Mouse (Mus musculus) olfactory bulb, adult 2 months (tissue): ENCODE results near the gene Rap1a.

Source experiments
- CTCF ChIP-seq: fragments of 200-500 bp; IDR thresholded peaks from 2 replicates; pipeline ENCODE4 v1.5.1; 2012; ENCODE audit warnings: low read depth, mild to moderate bottlenecking, low read length, moderate library complexity; ENCODE audit not compliant: insufficient read depth
- POLR2A ChIP-seq: fragments of 200-500 bp; IDR thresholded peaks from 2 replicates; pipeline ENCODE4 v1.6.1; 2012; ENCODE audit warnings: mild to moderate bottlenecking, low read depth, low read length, moderate library complexity; ENCODE audit not compliant: insufficient read depth

DNA sequence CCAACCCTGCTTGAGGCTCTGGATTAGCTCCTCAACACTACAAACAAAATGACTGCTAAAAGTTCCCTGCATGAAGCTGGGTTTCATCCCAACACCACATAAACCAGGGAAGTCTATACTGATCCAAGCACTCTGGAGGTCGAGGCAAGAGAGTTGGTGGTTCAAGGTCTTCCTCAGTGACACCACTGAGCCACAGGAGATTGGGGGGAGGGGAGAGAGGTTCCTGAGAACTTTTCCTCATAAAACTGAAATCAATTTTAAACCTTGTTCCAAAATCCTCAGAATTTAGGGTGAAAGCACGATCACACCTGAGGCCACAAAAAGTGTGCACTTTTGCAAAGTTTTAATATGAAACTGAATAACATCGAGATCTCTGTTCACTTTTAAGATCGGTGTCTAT, 1.8 kb downstream of the Rap1a start:
- TF ChIP-seq CTCF (no peak), POLR2A (no peak)
